Mouse (Mus musculus) lung, postnatal 36 days (tissue): ENCODE measurements around the gene Tlr7.
"Not testable (repeated sequence)": the region's sequence is repeated elsewhere in the genome, so short reads cannot be mapped to it uniquely, and the experiment has no call there.

Experiments
- DNase-seq: peaks from one replicate; pipeline ENCODE4 v3.0.0; 2022; ENCODE audit warnings: mixed read lengths

Gene Tlr7

GRCm38 (mm10) chrX:167330399-167330798 lies at the start of gene Tlr7:
Gene Tlr7, minus strand, starts transcription at chrX:167330558.
- peak; percentile 27 for DNase-seq

- DNase-seq, result no peak
Observed at GRCm38 (mm10) chrX:167380073-167380472, 49.7 kb upstream of the Tlr7 start.

GRCm38 (mm10) chrX:167361231-167361630 lies 30.9 kb upstream of the Tlr7 start:
- not testable (repeated sequence) for DNase-seq

GRCm38 (mm10) chrX:167359704-167360103 lies 29.3 kb upstream of the Tlr7 start:
- DNase-seq, result no peak

- peak; percentile 33 for DNase-seq
Observed at GRCm38 (mm10) chrX:167357415-167357814, 27.1 kb upstream of the Tlr7 start.

GRCm38 (mm10) chrX:167355965-167356364 lies 25.6 kb upstream of the Tlr7 start:
- DNase-seq, result no peak

GRCm38 (mm10) chrX:167353617-167354016 lies 23.3 kb upstream of the Tlr7 start:
- no peak for DNase-seq

- no peak for DNase-seq
Observed at GRCm38 (mm10) chrX:167346440-167346839, 16.1 kb upstream of the Tlr7 start.

- DNase-seq, result peak; percentile 35
Observed at GRCm38 (mm10) chrX:167344356-167344755, 14.0 kb upstream of the Tlr7 start.

- no peak for DNase-seq
Observed at GRCm38 (mm10) chrX:167341811-167342210, 11.5 kb upstream of the Tlr7 start.

- DNase-seq, result no peak
Observed at GRCm38 (mm10) chrX:167340190-167340589, 9.8 kb upstream of the Tlr7 start.

- DNase-seq, result no peak
Observed at GRCm38 (mm10) chrX:167337990-167338389, 7.6 kb upstream of the Tlr7 start.

- DNase-seq, result no peak
Observed at GRCm38 (mm10) chrX:167334571-167334970, 4.2 kb upstream of the Tlr7 start.

- no peak for DNase-seq
Observed at GRCm38 (mm10) chrX:167332607-167333006, 2.2 kb upstream of the Tlr7 start.

GRCm38 (mm10) chrX:167330993-167331392 lies 635 bp upstream of the Tlr7 start:
- DNase-seq, result no peak

- peak; percentile 15 for DNase-seq
Observed at GRCm38 (mm10) chrX:167329620-167330019, 738 bp downstream of the Tlr7 start.

GRCm38 (mm10) chrX:167329098-167329497 lies 1.3 kb downstream of the Tlr7 start:
- peak; percentile 10 for DNase-seq

GRCm38 (mm10) chrX:167328519-167328918 lies 1.8 kb downstream of the Tlr7 start:
- DNase-seq, result no peak

- no peak for DNase-seq
Observed at GRCm38 (mm10) chrX:167323742-167324141, 6.6 kb downstream of the Tlr7 start.

- DNase-seq, result no peak
Observed at GRCm38 (mm10) chrX:167321233-167321806, 9.0 kb downstream of the Tlr7 start.

- DNase-seq, result peak; percentile 42
Observed at GRCm38 (mm10) chrX:167318819-167319396, 11.4 kb downstream of the Tlr7 start.

GRCm38 (mm10) chrX:167315766-167316165 lies 14.6 kb downstream of the Tlr7 start:
- no peak for DNase-seq

- no peak for DNase-seq
Observed at GRCm38 (mm10) chrX:167315093-167315726, 15.1 kb downstream of the Tlr7 start.

- DNase-seq, result not testable (repeated sequence)
Observed at GRCm38 (mm10) chrX:167302061-167302460, 28.3 kb downstream of the Tlr7 start.
